Mouse (Mus musculus) neural tube, embryonic 13.5 days (tissue): ENCODE measurements at regions not wholly inside any gene's neighbourhood (a gene's known extent, or its start where the extent isn't known, plus 50 kb on each side); places are given as distances from the start of the nearest gene placed in this dataset.

ENCODE experiments used
- ATAC-seq: fragments of 200-750 bp; cut with Nextera tagmentation; 2 replicates; pipeline ENCODE4 v1.8.0; 2017; ENCODE audit warnings: low read depth, mild to moderate bottlenecking, moderate TSS enrichment, moderate library complexity
- H3K27ac ChIP-seq: fragments of 300-500 bp; sonication (generic); replicated peaks from 2 replicates; pipeline ENCODE4 v1.5.1; 2015; ENCODE audit warnings: moderate library complexity, mild to moderate bottlenecking, inconsistent platforms
- H3K27me3 ChIP-seq: fragments of 300-500 bp; sonication (generic); 2 replicates; pipeline ENCODE4 v1.6.1; 2015; ENCODE audit warnings: mild to moderate bottlenecking, inconsistent platforms
- H3K36me3 ChIP-seq: fragments of 300-500 bp; sonication (generic); 2 replicates; pipeline ENCODE4 v1.6.1; 2015; ENCODE audit warnings: mild to moderate bottlenecking, inconsistent platforms
- H3K4me1 ChIP-seq: fragments of 300-500 bp; sonication (generic); replicated peaks from 2 replicates; pipeline ENCODE4 v1.6.1; 2015; ENCODE audit warnings: inconsistent platforms
- H3K4me2 ChIP-seq: fragments of 300-500 bp; sonication (generic); 2 replicates; pipeline ENCODE4 v1.6.1; 2015; ENCODE audit warnings: inconsistent platforms, mild to moderate bottlenecking, moderate library complexity
- H3K4me3 ChIP-seq: fragments of 300-500 bp; sonication (generic); 2 replicates; pipeline ENCODE4 v1.5.1; 2015; ENCODE audit warnings: mild to moderate bottlenecking, inconsistent platforms
- H3K9ac ChIP-seq: fragments of 300-500 bp; sonication (generic); 2 replicates; pipeline ENCODE4 v1.6.1; 2015; ENCODE audit warnings: moderate library complexity, mild to moderate bottlenecking, inconsistent platforms
- H3K9me3 ChIP-seq: fragments of 300-500 bp; sonication (generic); 2 replicates; pipeline ENCODE4 v1.6.1; 2016; ENCODE audit warnings: inconsistent platforms
- WGBS: fragments of 180-500 bp; shearing (Covaris S2); methylation state at CpG from one replicate; pipeline ENCODE4 v1.1.7; 2015; 5-methylcytosine and 5-hydroxymethylcytosine counted together

GRCm38 (mm10) chr6:22423070-22423980 lies 67.3 kb upstream of the Fam3c start:
- no peaks in the 10 kb centered on the region for H3K9me3 ChIP-seq
- no peak overlapping the region for H3K4me2 ChIP-seq
- H3K27ac ChIP-seq: no peak overlapping the region
- H3K27me3 ChIP-seq: no peaks in the 10 kb centered on the region
- no peak overlapping the region for H3K9ac ChIP-seq
- ATAC-seq: no peak
- H3K36me3 ChIP-seq: no peaks in the 10 kb centered on the region
- no peaks in the 10 kb centered on the region for H3K4me1 ChIP-seq
- 85% methylated on average over 9 of the region's 9 CpGs for WGBS
- no peak overlapping the region for H3K4me3 ChIP-seq

DNA sequence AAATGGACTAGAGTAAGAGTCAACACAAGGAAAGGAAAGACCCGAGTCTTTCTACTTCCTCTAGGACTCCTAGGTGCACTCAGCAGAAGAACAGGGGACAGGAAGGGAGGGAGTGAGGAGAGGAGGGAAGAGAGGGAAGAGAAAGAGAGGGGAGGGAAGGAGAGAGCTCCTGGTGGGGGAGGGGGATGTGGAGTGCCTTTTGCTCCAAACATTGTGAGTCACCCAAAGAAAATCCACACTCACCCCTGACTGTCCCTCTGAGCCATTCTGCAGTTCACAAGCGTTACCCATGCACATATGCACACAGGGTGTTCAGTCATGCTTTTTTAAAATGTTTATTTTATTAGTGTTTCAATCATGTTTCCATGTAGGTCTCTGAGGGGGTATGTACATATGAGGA lies 65.5 kb upstream of the Fam3c start:
- no peak for ATAC-seq
- H3K4me2 ChIP-seq: no peak overlapping the region
- H3K36me3 ChIP-seq: no peaks in the 10 kb centered on the region
- no peak overlapping the region for H3K27ac ChIP-seq
- H3K9me3 ChIP-seq: no peaks in the 10 kb centered on the region
- 69% methylated on average over 2 of the region's 2 CpGs for WGBS
- no peaks in the 10 kb centered on the region for H3K4me1 ChIP-seq
- no peak overlapping the region for H3K4me3 ChIP-seq
- no peak overlapping the region for H3K9ac ChIP-seq
- H3K27me3 ChIP-seq: no peaks in the 10 kb centered on the region

- Histone ChIP-seq H3K9me3 (no peaks in the 10 kb centered on the region), H3K36me3 (no peaks in the 10 kb centered on the region), H3K27me3 (no peaks in the 10 kb centered on the region), H3K9ac (no peak overlapping the region), H3K4me3 (no peak overlapping the region), H3K27ac (no peak overlapping the region), H3K4me1 (no peaks in the 10 kb centered on the region), H3K4me2 (no peak overlapping the region)
- ATAC-seq: no peak
- WGBS: 84% methylated on average over 4 of the region's 4 CpGs
Measured at GRCm38 (mm10) chr6:22418279-22418678, 62.2 kb upstream of the Fam3c start.

DNA sequence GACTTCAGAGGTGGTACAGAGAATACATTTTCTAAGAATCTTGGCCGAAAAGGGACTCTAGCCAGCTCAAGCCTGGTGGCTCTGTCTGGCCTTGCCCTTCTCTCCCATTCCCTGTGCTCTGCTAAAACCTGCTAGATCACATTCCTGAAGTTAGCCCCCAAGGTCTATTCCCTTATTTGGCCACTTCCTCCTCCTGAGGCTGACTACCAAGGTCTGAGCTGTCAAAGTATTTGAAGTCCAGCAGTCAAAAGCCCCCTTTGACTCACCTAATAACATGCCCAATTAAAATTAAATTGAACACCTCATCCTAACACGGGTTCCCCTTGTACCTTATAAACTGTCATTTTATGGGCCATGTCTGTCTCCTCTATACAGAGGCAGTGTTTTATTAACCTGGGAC lies 61.1 kb upstream of the Fam3c start:
- Histone ChIP-seq H3K4me1 (0 out of 2 replicates have a peak, but pooled peaks cover 3% of the 10 kb centered on the region), H3K27ac (no peak overlapping the region), H3K9me3 (no peaks in the 10 kb centered on the region), H3K4me2 (no peak overlapping the region), H3K9ac (no peak overlapping the region), H3K4me3 (no peak overlapping the region), H3K27me3 (no peaks in the 10 kb centered on the region), H3K36me3 (no peaks in the 10 kb centered on the region)
- WGBS: 21% methylated on average over 2 of the region's 2 CpGs
- ATAC-seq: no peak

DNA sequence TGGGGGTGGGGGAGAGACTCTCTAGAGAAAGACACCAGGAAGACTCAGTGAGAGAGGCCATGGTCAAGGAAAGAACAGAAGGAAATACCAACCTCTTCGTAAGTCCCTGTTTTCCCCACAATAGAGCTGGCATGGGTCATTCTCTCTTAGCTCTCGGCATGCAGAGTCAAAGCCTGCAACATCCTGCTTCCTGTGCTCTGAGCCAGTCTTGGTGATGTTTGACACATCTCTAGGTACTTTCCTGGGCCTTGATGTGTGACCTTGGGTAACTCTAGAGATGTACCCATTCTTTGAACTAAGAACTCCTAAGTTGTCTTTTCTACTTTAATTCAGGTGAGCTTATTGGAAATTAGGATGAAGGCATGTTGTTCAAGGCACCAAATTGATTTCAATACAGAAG lies 55.8 kb upstream of the Fam3c start:
- H3K9ac ChIP-seq: no peak overlapping the region
- WGBS: 82% methylated on average over 2 of the region's 2 CpGs
- no peak overlapping the region for H3K4me2 ChIP-seq
- H3K27me3 ChIP-seq: no peaks in the 10 kb centered on the region
- H3K27ac ChIP-seq: no peak overlapping the region
- H3K36me3 ChIP-seq: no peaks in the 10 kb centered on the region
- ATAC-seq: no peak
- 0 out of 2 replicates have a peak, but pooled peaks cover 3% of the 10 kb centered on the region for H3K4me1 ChIP-seq
- no peak overlapping the region for H3K4me3 ChIP-seq
- H3K9me3 ChIP-seq: no peaks in the 10 kb centered on the region

DNA sequence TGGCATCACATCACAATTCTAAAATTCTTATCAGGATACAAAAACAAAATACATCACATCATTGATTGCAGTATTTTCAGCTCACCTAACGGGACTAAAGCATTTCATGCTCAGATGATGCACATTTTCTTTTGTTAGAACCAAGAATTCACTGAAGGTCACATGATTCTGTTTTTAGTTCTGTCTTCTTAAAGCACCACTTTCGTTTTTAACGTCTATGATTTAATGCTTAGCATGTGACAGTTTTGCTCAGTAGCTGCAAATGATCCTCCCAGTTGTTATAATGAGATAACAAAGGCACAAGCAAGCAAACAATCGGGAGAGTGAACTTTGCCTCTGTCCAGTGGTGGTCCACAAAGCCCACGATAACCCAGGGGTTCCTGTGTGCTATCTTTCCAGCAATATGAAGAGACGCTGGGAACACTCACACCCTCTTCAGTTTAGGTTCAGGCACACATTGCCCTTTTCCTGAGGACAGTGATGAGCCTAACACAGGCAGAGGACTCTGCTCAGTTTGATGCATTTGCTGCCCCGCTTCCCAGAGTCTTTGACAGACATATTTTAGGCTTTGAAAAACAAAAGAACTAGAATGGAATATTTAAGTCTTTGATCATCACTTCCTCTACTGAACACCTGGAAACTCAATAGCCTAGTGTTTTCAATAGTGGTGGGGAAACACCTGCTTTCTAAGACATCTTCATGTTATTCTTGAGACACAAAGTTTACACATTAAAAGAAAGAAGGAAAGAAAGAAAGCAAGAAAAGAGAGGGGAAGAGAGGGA lies 53.0 kb upstream of the Fam3c start:
- WGBS: 76% methylated on average over 7 of the region's 7 CpGs
- Histone ChIP-seq H3K4me1 (0 out of 2 replicates have a peak, but pooled peaks cover 3% of the 10 kb centered on the region), H3K36me3 (no peaks in the 10 kb centered on the region), H3K9ac (no peak overlapping the region), H3K9me3 (no peaks in the 10 kb centered on the region), H3K4me3 (no peak overlapping the region), H3K27me3 (no peaks in the 10 kb centered on the region), H3K27ac (no peak overlapping the region), H3K4me2 (no peak overlapping the region)
- no peak for ATAC-seq
